Mouse (Mus musculus) hindbrain, embryonic 12.5 days (tissue): ENCODE results near the gene Ccdc157. TPM values are rescaled to one million over a fixed set of nuclear protein-coding genes. Genes with fewer than 3 reads are reported as not detected.
"Not testable (repeated sequence)": the region's sequence is repeated elsewhere in the genome, so short reads cannot be mapped to it uniquely, and the experiment has no call there.

Experiments
- ATAC-seq: fragments of 200-750 bp; cut with Nextera tagmentation; 2 replicates; pipeline ENCODE4 v1.8.0; 2017; ENCODE audit warnings: moderate TSS enrichment; ENCODE audit not compliant: low FRiP score
- H3K27ac ChIP-seq: fragments of 300-500 bp; sonication (generic); 2 replicates; pipeline ENCODE4 v1.5.1; 2016; ENCODE audit warnings: mild to moderate bottlenecking
- H3K27me3 ChIP-seq: fragments of 300-500 bp; sonication (generic); 2 replicates; pipeline ENCODE4 v1.6.1; 2016; ENCODE audit warnings: mild to moderate bottlenecking
- H3K36me3 ChIP-seq: fragments of 300-500 bp; sonication (generic); 2 replicates; pipeline ENCODE4 v1.6.1; 2016; ENCODE audit warnings: mild to moderate bottlenecking
- H3K4me1 ChIP-seq: fragments of 300-500 bp; sonication (generic); 2 replicates; pipeline ENCODE4 v1.6.1; 2016
- H3K4me2 ChIP-seq: fragments of 300-500 bp; sonication (generic); replicated peaks from 2 replicates; pipeline ENCODE4 v1.6.1; 2016; ENCODE audit warnings: mild to moderate bottlenecking
- H3K4me3 ChIP-seq: fragments of 300-500 bp; sonication (generic); 2 replicates; pipeline ENCODE4 v1.5.1; 2016; ENCODE audit warnings: mild to moderate bottlenecking
- H3K9ac ChIP-seq: fragments of 300-500 bp; sonication (generic); 2 replicates; pipeline ENCODE4 v1.6.1; 2016; ENCODE audit warnings: mild to moderate bottlenecking, moderate library complexity
- H3K9me3 ChIP-seq: fragments of 300-500 bp; sonication (generic); replicated peaks from 2 replicates; pipeline ENCODE4 v1.6.1; 2016; ENCODE audit warnings: mild to moderate bottlenecking
- WGBS: fragments of 180-500 bp; shearing (Covaris S2); methylation state at CpG from one replicate; pipeline ENCODE4 v1.1.7; 2016; 5-methylcytosine and 5-hydroxymethylcytosine counted together
- polyA plus RNA-seq: library from polyadenylated mRNA; unstranded; fragments of >200 nt; fragmentation: Nextera tagmentation; extraction: Ambion mirVana; gene quantifications from 2 replicates; pipeline ENCODE4 v1.2.1, GENCODE M21; 2016

Gene Ccdc157
- polyA plus RNA-seq, 1 experiment from 2014 or later, result 9.6 TPM

DNA sequence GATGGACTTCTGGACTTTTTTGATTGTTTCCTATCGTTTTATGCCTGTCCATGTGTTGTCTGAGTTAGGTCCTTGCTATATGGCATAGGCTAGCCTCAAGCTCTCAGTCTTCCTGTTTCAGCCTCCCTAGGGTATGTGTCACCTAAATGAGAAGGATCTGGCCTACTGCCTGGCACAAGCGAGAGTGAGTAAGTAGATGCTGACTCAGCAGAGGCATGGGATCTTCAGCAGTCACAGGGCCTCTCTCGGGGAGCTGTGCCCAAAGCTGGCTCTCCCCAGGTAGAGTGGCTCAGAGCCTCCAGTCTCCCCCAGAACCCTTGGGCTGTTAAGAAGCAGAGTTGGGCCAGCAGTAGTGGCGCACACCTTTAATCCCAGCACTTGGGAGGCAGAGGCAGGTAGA lies 17.7 kb downstream of the Ccdc157 start:
- Histone ChIP-seq H3K27me3 (no peaks in the 10 kb centered on the region), H3K4me1 (peaks cover 8% of the 10 kb centered on the region; the same call in 1 of the 2 replicates), H3K27ac (no peak overlapping the region), H3K4me2 (no peak overlapping the region), H3K4me3 (no peak overlapping the region), H3K9me3 (no peaks in the 10 kb centered on the region), H3K36me3 (peaks cover 68% of the 10 kb centered on the region), H3K9ac (no peak overlapping the region)
- WGBS, result 81% methylated on average over 4 of the region's 4 CpGs
- no peak for ATAC-seq

DNA sequence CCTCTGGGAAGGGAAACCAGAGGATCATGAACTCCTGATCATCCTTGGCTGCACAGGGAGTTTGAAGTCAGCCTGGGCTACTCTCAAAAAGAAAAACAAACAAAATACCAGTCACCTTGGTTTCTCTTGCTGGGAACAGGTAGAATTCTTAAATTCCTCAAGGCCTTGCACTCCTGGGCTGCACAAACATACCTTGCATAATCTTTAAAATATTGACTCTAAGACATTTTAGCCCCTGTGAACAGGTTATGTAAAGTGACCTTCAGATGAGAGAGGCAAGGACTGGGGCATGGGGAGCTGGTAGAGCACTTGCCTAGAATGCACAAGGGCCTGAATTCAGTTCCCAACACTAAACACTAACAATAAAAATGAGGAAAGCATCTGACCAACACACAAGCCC lies 18.6 kb downstream of the Ccdc157 start:
- Histone ChIP-seq H3K4me2 (no peak overlapping the region), H3K27me3 (no peaks in the 10 kb centered on the region), H3K9ac (no peak overlapping the region), H3K9me3 (no peaks in the 10 kb centered on the region), H3K4me3 (no peak overlapping the region), H3K36me3 (peaks cover 71% of the 10 kb centered on the region), H3K27ac (no peak overlapping the region), H3K4me1 (peaks cover 15% of the 10 kb centered on the region)
- no peak for ATAC-seq

- Histone ChIP-seq H3K36me3 (peaks cover 64% of the 10 kb centered on the region), H3K9me3 (no peaks in the 10 kb centered on the region), H3K4me1 (peaks cover 26% of the 10 kb centered on the region), H3K4me2 (no peak overlapping the region), H3K27me3 (no peaks in the 10 kb centered on the region), H3K27ac (no peak overlapping the region), H3K4me3 (no peak overlapping the region), H3K9ac (no peak overlapping the region)
- 67% methylated on average over 2 of the region's 2 CpGs for WGBS
- no peak for ATAC-seq
Measured at GRCm38 (mm10) chr11:4138964-4139363, 21.1 kb downstream of the Ccdc157 start.

DNA sequence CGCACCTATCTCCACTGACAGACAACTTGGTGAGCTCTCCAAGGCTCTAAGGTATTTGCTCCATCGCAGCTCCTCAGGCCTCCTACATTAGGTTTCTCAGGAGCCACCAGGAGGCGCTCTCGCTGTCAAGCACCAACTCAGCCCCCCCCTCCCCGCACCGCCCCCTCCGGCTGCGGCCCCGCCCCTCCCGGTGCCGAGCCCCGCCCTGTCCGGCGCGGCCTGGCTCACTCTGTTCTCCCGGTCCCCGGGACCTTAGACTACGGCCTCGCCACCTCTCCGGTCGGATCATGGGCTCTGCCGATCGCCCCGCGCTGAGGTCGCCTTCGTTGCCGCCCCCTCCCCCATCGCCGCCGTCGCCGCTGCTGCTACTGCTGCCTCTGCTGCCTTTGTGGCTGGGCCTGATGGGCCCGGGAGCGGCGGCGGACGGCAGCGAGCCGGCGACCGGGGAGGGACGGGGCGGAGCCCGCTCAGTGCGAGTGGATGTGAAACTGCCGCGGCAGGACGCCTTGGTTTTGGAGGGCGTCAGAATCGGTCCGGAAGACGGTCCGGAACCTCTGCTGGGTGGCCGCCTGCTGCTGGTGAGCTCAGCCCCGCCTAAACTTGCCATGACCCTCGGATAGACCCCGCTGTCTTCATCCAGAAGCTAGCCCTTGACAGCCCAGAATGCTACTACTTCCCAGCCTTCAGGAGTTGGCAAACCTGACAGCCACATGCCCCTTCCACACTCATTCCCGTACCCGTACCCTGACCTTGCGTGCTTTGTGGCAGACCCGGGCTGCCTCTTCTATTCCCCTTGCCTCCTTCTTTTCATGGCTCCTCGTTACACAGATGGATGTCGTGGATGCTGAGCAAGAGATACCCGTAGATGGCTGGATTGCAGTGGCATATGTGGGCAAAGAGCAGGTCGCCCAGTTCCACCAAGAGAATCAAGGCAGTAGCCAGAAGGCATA lies 24.8 kb downstream of the Ccdc157 start, which contains the start of gene Rnf215:
Rnf215 (plus strand) TSS at position 217 of the 950 bp plus-strand sequence.
- peaks cover 26% of the 10 kb centered on the region for H3K4me1 ChIP-seq
- H3K27ac ChIP-seq, result peak within 1 kb of the TSS; percentile 88
- H3K27me3 ChIP-seq, result no peaks in the 10 kb centered on the region
- H3K9ac ChIP-seq, result peak within 1 kb of the TSS; percentile 93
- 1% methylated on average over 66 of the region's 66 CpGs for WGBS
- H3K36me3 ChIP-seq, result peaks cover 28% of the 10 kb centered on the region
- peak within 1 kb of the TSS; percentile 84 for H3K4me2 ChIP-seq
- ATAC-seq, result peak; percentile 93
- H3K4me3 ChIP-seq, result peak within 1 kb of the TSS; percentile 84
- no peaks in the 10 kb centered on the region for H3K9me3 ChIP-seq

DNA sequence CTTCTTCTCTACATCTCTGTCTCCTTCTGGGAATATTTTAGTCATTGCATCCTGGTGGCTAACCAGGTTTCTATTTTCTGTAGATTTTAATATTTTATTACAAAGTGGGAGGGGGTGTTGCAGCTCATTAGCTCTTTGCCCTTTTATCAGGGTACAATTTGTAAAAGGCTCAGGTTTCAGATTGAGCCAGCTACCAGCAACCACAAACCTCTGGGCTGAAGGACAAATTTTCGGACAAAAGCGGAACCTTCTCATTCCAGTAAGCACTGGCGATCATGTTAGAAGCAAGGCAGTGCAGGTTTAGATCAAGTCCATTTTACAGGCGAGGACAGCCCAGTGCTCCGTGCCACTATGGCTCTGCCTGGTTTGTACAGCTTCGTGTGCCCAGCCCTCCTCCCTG lies 25.7 kb downstream of the Ccdc157 start:
- H3K27me3 ChIP-seq, result no peaks in the 10 kb centered on the region
- no peak overlapping the region for H3K4me2 ChIP-seq
- peaks cover 26% of the 10 kb centered on the region for H3K4me1 ChIP-seq
- ATAC-seq, result peak; percentile 14
- H3K36me3 ChIP-seq, result peaks cover 20% of the 10 kb centered on the region
- no peak overlapping the region for H3K27ac ChIP-seq
- peak overlapping the region; percentile 93; the same call in 1 of the 2 replicates for H3K9ac ChIP-seq
- WGBS, result 59% methylated on average over 6 of the region's 6 CpGs
- no peak overlapping the region for H3K4me3 ChIP-seq
- no peaks in the 10 kb centered on the region for H3K9me3 ChIP-seq

- H3K4me3 ChIP-seq, result no peak overlapping the region
- no peak overlapping the region for H3K27ac ChIP-seq
- 53% methylated on average over 3 of the region's 3 CpGs for WGBS
- H3K9me3 ChIP-seq, result no peaks in the 10 kb centered on the region
- no peak overlapping the region for H3K4me2 ChIP-seq
- H3K4me1 ChIP-seq, result peaks cover 22% of the 10 kb centered on the region
- H3K27me3 ChIP-seq, result no peaks in the 10 kb centered on the region
- H3K36me3 ChIP-seq, result peaks cover 11% of the 10 kb centered on the region
- no peak overlapping the region for H3K9ac ChIP-seq
- ATAC-seq, result no peak
Measured at GRCm38 (mm10) chr11:4133450-4133849, 26.6 kb downstream of the Ccdc157 start.

GRCm38 (mm10) chr11:4128461-4128860 lies 31.6 kb downstream of the Ccdc157 start:
- not testable (repeated sequence) for H3K4me2 ChIP-seq, H3K9me3 ChIP-seq, ATAC-seq, H3K27ac ChIP-seq, H3K4me1 ChIP-seq, H3K27me3 ChIP-seq, H3K36me3 ChIP-seq, H3K4me3 ChIP-seq, H3K9ac ChIP-seq
- 90% methylated on average over 4 of the region's 4 CpGs for WGBS

DNA sequence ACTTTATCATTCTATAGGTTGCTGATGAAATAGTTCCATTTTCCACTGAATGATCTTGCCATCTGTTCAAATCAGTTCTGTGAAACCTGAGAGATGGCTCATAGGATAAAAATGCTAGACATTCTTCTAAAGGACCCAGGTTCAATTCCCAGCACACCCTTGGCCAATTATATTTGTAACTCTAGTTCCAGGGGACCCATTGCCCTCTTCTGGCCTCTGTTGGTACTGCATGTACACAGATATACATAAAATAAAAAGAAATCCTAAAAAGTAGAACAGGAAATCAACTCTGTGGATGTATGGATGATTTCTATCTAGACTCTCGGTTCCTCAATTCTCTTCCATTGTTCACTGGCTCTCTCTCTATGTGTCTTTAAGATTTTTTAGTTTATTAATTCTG lies 33.0 kb downstream of the Ccdc157 start:
- WGBS, result 78% methylated on average over 1 of the region's 1 CpGs

DNA sequence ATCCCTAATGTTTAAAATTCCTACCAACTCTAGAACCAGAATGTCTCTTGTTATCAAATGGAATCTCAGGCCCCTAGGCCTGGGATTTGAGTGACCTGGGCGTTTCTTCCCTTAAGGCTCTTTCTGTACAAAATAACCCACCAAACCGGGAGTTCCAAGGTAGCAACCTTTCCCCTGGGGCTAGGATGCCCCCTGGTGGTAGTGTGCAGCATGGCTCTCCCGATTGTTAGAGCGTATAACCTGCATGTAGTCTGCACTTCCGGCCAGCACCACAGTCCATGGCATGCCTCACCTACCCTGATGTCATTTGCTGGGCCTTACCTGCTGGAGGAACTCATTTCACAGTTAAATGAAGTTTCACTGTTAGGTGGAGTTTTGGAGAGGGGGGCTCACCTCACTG lies 36.2 kb downstream of the Ccdc157 start:
- Histone ChIP-seq H3K27me3 (peaks cover 14% of the 10 kb centered on the region), H3K36me3 (no peaks in the 10 kb centered on the region), H3K4me1 (no peaks in the 10 kb centered on the region), H3K27ac (no peak overlapping the region), H3K9me3 (peaks cover 5% of the 10 kb centered on the region; the same call in 1 of the 2 replicates), H3K4me2 (no peak overlapping the region), H3K9ac (no peak overlapping the region), H3K4me3 (no peak overlapping the region)
- WGBS, result 71% methylated on average over 5 of the region's 5 CpGs
- no peak for ATAC-seq

More for the DNA sequence above, 33.0 kb downstream of the Ccdc157 start:
- Histone ChIP-seq H3K9ac (no peak overlapping the region), H3K36me3 (no peaks in the 10 kb centered on the region), H3K27me3 (no peaks in the 10 kb centered on the region), H3K4me1 (no peaks in the 10 kb centered on the region), H3K4me3 (no peak overlapping the region), H3K27ac (no peak overlapping the region), H3K9me3 (peaks cover 5% of the 10 kb centered on the region; the same call in 1 of the 2 replicates), H3K4me2 (no peak overlapping the region)
- no peak for ATAC-seq

DNA sequence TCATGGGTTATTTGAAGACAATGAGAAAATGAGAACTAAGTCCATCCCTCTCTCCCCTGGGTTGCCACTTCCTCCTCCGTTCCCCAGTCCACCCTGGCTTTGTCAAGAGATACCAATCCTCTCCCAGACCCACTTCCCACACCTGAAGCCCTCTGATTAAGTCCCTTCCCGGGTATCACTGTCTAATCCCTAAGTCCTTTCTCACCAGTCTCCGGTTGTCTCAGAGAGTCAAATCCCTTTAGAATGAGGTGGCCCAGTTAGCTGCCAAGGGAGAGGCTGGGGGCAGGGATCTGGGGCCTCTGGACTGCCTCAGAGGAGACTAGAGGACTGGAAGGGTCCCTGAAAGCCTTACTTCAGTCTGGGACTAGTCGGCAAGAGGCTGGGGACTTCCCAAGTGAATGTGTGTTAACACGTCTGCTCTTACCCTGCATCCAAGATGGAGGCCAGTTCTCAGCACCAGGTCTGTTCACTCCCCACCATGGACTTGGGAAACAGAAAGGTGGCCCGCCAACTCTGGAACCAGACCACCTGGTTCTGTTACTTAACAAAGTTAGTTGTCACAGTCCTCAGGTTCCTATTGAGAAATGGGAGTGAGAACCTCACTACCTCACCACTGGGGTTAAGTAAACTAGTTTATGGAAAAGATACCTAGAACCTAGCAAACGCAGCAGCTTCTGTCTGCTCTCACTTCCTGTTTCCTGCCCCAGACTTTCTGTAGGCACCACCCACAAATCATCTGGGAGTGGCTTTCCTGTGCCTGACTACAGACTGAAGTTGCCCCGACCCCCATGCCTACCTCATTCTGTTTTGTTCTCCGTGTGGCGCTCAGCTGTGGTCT lies 37.1 kb downstream of the Ccdc157 start, which contains the start of gene Sec14l2:
Sec14l2 (minus strand) TSS at position 674 of the 838 bp plus-strand sequence.
- H3K36me3 ChIP-seq, result no peaks in the 10 kb centered on the region
- no peak within 1 kb of the TSS for H3K4me3 ChIP-seq
- no peak within 1 kb of the TSS for H3K4me2 ChIP-seq
- H3K9ac ChIP-seq, result no peak within 1 kb of the TSS; the same call in 1 of the 2 replicates
- peaks cover 7% of the 10 kb centered on the region; the same call in 1 of the 2 replicates for H3K4me1 ChIP-seq
- no peak within 1 kb of the TSS for H3K27ac ChIP-seq
- H3K9me3 ChIP-seq, result peaks cover 5% of the 10 kb centered on the region; the same call in 1 of the 2 replicates
- ATAC-seq, result no peak
- WGBS, result 73% methylated on average over 10 of the region's 10 CpGs
- H3K27me3 ChIP-seq, result peaks cover 18% of the 10 kb centered on the region

DNA sequence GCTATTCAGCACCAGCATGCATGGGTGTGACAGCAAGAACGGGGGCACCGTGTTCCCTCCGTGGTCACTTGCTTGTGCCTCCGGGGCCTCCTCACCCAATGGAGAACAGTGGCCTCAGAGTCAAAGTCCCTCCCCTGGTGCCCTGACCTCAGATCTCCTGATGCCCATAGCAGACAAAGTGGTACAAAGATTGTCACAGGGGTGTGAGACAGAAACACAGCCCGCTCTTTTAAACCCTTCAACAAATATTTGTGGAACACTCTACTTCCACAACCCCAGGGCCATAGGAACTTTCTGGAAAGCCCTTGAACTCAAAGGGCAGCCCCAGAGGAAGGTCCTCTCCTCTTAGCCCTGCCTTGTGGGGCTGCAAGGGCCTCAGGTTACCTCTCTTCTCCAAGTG lies 37.9 kb downstream of the Ccdc157 start:
- WGBS, result 80% methylated on average over 5 of the region's 5 CpGs

GRCm38 (mm10) chr11:4121691-4122090 lies 38.4 kb downstream of the Ccdc157 start:
- Histone ChIP-seq H3K36me3 (no peaks in the 10 kb centered on the region), H3K9me3 (peaks cover under 1% of the 10 kb centered on the region; the same call in 1 of the 2 replicates), H3K9ac (no peak overlapping the region), H3K4me1 (peaks cover 15% of the 10 kb centered on the region; the same call in 1 of the 2 replicates), H3K4me2 (no peak overlapping the region), H3K27me3 (peaks cover 30% of the 10 kb centered on the region), H3K4me3 (no peak overlapping the region), H3K27ac (no peak overlapping the region)
- WGBS, result 76% methylated on average over 3 of the region's 3 CpGs
- ATAC-seq, result no peak

More for the DNA sequence above, 37.9 kb downstream of the Ccdc157 start:
- Histone ChIP-seq H3K4me2 (no peak overlapping the region), H3K27me3 (peaks cover 25% of the 10 kb centered on the region), H3K9ac (no peak overlapping the region), H3K4me3 (no peak overlapping the region), H3K9me3 (peaks cover 5% of the 10 kb centered on the region; the same call in 1 of the 2 replicates), H3K36me3 (no peaks in the 10 kb centered on the region), H3K27ac (no peak overlapping the region), H3K4me1 (peaks cover 15% of the 10 kb centered on the region; the same call in 1 of the 2 replicates)
- no peak for ATAC-seq
